Mouse (Mus musculus): Measurements from ENCODE around the gene B830017H08Rik. TPM values are rescaled to one million over a fixed set of nuclear protein-coding genes. Genes with fewer than 3 reads are reported as not detected.

B830017H08Rik gene
- polyA plus RNA-seq, 1 experiment: 6.2 TPM

GRCm38 (mm10) chr16:17849486-17849885 lies 16.6 kb downstream of the B830017H08Rik start:
- WGBS: 87% methylated on average over 6 of the region's 6 CpGs
- TF ChIP-seq POLR2A (IDR thresholded peaks at IDR 0.05; ENCODE audit: low read depth, low read length) (no peak), CTCF (conservative IDR thresholded peaks at IDR 0.05; ENCODE audit: insufficient read depth, insufficient read length, low read depth, low read length) (no peak)
- no peak overlapping the region for H3K27ac ChIP-seq (ENCODE audit: insufficient read depth, low read depth, low read length)
- DNase-seq: no peak
- H3K36me3 ChIP-seq (ENCODE audit: control insufficient read depth, insufficient read depth, low read length): peaks cover 4% of the 10 kb centered on the region; the same call in 1 of the 2 replicates
- no peaks in the 10 kb centered on the region for H3K4me1 ChIP-seq (ENCODE audit: control insufficient read depth, insufficient read depth, low read length)
- no peaks in the 10 kb centered on the region for H3K27me3 ChIP-seq (replicated peaks; ENCODE audit: control insufficient read depth, insufficient read depth, low read length)
- H3K4me3 ChIP-seq (ENCODE audit: insufficient read depth, low read depth, low read length): no peak overlapping the region

GRCm38 (mm10) chr16:17851331-17851730 lies 18.4 kb downstream of the B830017H08Rik start:
- Histone ChIP-seq H3K27me3 (replicated peaks; ENCODE audit: control insufficient read depth, insufficient read depth, low read length) (no peaks in the 10 kb centered on the region), H3K27ac (ENCODE audit: insufficient read depth, low read depth, low read length) (no peak overlapping the region), H3K36me3 (ENCODE audit: control insufficient read depth, insufficient read depth, low read length) (peaks cover 4% of the 10 kb centered on the region; the same call in 1 of the 2 replicates), H3K4me3 (ENCODE audit: insufficient read depth, low read depth, low read length) (no peak overlapping the region), H3K4me1 (ENCODE audit: control insufficient read depth, insufficient read depth, low read length) (no peaks in the 10 kb centered on the region)
- WGBS: 96% methylated on average over 5 of the region's 5 CpGs
- TF ChIP-seq POLR2A (IDR thresholded peaks at IDR 0.05; ENCODE audit: low read depth, low read length): no peak
- no peak for TF ChIP-seq CTCF (conservative IDR thresholded peaks at IDR 0.05; ENCODE audit: insufficient read depth, insufficient read length, low read depth, low read length)
- DNase-seq: no peak

- no peaks in the 10 kb centered on the region for H3K4me1 ChIP-seq (ENCODE audit: control insufficient read depth, insufficient read depth, low read length)
- TF ChIP-seq POLR2A (IDR thresholded peaks at IDR 0.05; ENCODE audit: low read depth, low read length) (no peak), CTCF (conservative IDR thresholded peaks at IDR 0.05; ENCODE audit: insufficient read depth, insufficient read length, low read depth, low read length) (no peak)
- no peaks in the 10 kb centered on the region for H3K27me3 ChIP-seq (replicated peaks; ENCODE audit: control insufficient read depth, insufficient read depth, low read length)
- WGBS: 97% methylated on average over 1 of the region's 1 CpGs
- no peak for DNase-seq
- H3K27ac ChIP-seq (ENCODE audit: insufficient read depth, low read depth, low read length): no peak overlapping the region
- peaks cover 2% of the 10 kb centered on the region; the same call in 1 of the 2 replicates for H3K36me3 ChIP-seq (ENCODE audit: control insufficient read depth, insufficient read depth, low read length)
- no peak overlapping the region for H3K4me3 ChIP-seq (ENCODE audit: insufficient read depth, low read depth, low read length)
These were observed 18.9 kb downstream of the B830017H08Rik start for GRCm38 (mm10) chr16:17851860-17852259.

GRCm38 (mm10) chr16:17853263-17853662 lies 20.3 kb downstream of the B830017H08Rik start:
- Histone ChIP-seq H3K36me3 (ENCODE audit: control insufficient read depth, insufficient read depth, low read length) (peaks cover 2% of the 10 kb centered on the region; the same call in 1 of the 2 replicates), H3K4me1 (ENCODE audit: control insufficient read depth, insufficient read depth, low read length) (no peaks in the 10 kb centered on the region), H3K27me3 (replicated peaks; ENCODE audit: control insufficient read depth, insufficient read depth, low read length) (no peaks in the 10 kb centered on the region), H3K27ac (ENCODE audit: insufficient read depth, low read depth, low read length) (no peak overlapping the region), H3K4me3 (ENCODE audit: insufficient read depth, low read depth, low read length) (no peak overlapping the region)
- TF ChIP-seq POLR2A (IDR thresholded peaks at IDR 0.05; ENCODE audit: low read depth, low read length): no peak
- no peak for TF ChIP-seq CTCF (conservative IDR thresholded peaks at IDR 0.05; ENCODE audit: insufficient read depth, insufficient read length, low read depth, low read length)
- 88% methylated on average over 2 of the region's 2 CpGs for WGBS
- no peak for DNase-seq

GRCm38 (mm10) chr16:17857157-17857556 lies 24.2 kb downstream of the B830017H08Rik start:
- DNase-seq: no peak
- H3K36me3 ChIP-seq (ENCODE audit: control insufficient read depth, insufficient read depth, low read length): no peaks in the 10 kb centered on the region
- 90% methylated on average over 7 of the region's 7 CpGs for WGBS
- no peaks in the 10 kb centered on the region for H3K4me1 ChIP-seq (ENCODE audit: control insufficient read depth, insufficient read depth, low read length)
- no peaks in the 10 kb centered on the region for H3K27me3 ChIP-seq (replicated peaks; ENCODE audit: control insufficient read depth, insufficient read depth, low read length)
- no peak for TF ChIP-seq POLR2A (IDR thresholded peaks at IDR 0.05; ENCODE audit: low read depth, low read length)
- no peak for TF ChIP-seq CTCF (conservative IDR thresholded peaks at IDR 0.05; ENCODE audit: insufficient read depth, insufficient read length, low read depth, low read length)
- H3K27ac ChIP-seq (ENCODE audit: insufficient read depth, low read depth, low read length): no peak overlapping the region
- no peak overlapping the region for H3K4me3 ChIP-seq (ENCODE audit: insufficient read depth, low read depth, low read length)

GRCm38 (mm10) chr16:17858592-17858991 lies 25.7 kb downstream of the B830017H08Rik start:
- Histone ChIP-seq H3K27me3 (replicated peaks; ENCODE audit: control insufficient read depth, insufficient read depth, low read length) (no peaks in the 10 kb centered on the region), H3K27ac (ENCODE audit: insufficient read depth, low read depth, low read length) (no peak overlapping the region), H3K4me3 (ENCODE audit: insufficient read depth, low read depth, low read length) (no peak overlapping the region), H3K4me1 (ENCODE audit: control insufficient read depth, insufficient read depth, low read length) (no peaks in the 10 kb centered on the region), H3K36me3 (ENCODE audit: control insufficient read depth, insufficient read depth, low read length) (no peaks in the 10 kb centered on the region)
- peak; percentile 69 for TF ChIP-seq CTCF (conservative IDR thresholded peaks at IDR 0.05; ENCODE audit: insufficient read depth, insufficient read length, low read depth, low read length)
- no peak for TF ChIP-seq POLR2A (IDR thresholded peaks at IDR 0.05; ENCODE audit: low read depth, low read length)
- peak; percentile 28 for DNase-seq

GRCm38 (mm10) chr16:17865293-17865692 lies 32.4 kb downstream of the B830017H08Rik start:
- H3K4me1 ChIP-seq (ENCODE audit: control insufficient read depth, insufficient read depth, low read length): peaks cover 8% of the 10 kb centered on the region
- no peaks in the 10 kb centered on the region for H3K27me3 ChIP-seq (replicated peaks; ENCODE audit: control insufficient read depth, insufficient read depth, low read length)
- 24% methylated on average over 2 of the region's 2 CpGs for WGBS
- H3K27ac ChIP-seq (ENCODE audit: insufficient read depth, low read depth, low read length): no peak overlapping the region
- TF ChIP-seq CTCF (conservative IDR thresholded peaks at IDR 0.05; ENCODE audit: insufficient read depth, insufficient read length, low read depth, low read length): no peak
- no peak for TF ChIP-seq POLR2A (IDR thresholded peaks at IDR 0.05; ENCODE audit: low read depth, low read length)
- no peak overlapping the region for H3K4me3 ChIP-seq (ENCODE audit: insufficient read depth, low read depth, low read length)
- DNase-seq: peak; percentile 70
- H3K36me3 ChIP-seq (ENCODE audit: control insufficient read depth, insufficient read depth, low read length): no peaks in the 10 kb centered on the region

All from kidney, adult 2 months (tissue).